Mouse (Mus musculus): ENCODE results near the gene Golga5. TPM values are rescaled to one million over a fixed set of nuclear protein-coding genes. Genes with fewer than 3 reads are reported as not detected.
A peak's percentile ranks its signal among the peaks of the same experiment; 100 is the strongest.

The Golga5 gene
- polyA plus RNA-seq, 1 experiment from 2014 or later = 29.8 TPM

DNA sequence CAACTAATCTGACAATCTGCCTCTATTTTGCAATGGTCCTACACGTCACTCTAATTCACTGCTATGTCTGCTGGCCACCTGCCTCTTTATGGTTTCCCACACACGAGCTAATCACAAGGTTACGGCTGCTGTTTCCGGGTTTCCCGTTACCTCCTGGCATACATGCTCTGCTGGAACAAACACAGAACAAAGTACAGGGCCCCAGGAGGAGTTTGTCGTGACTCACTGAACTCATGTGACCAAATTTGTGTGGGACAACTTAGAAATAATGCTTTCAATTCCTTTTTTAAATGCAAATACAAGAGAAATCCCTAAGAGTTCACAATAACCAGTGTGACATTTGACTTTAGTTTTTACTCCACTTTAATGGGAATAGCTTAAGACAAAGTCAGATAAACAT lies 15.4 kb upstream of the Golga5 start:
- no peaks in the 10 kb centered on the region for H3K36me3 ChIP-seq (ENCODE audit: insufficient read depth, low read length)
- TF ChIP-seq CTCF (IDR thresholded peaks at IDR 0.05) (no peak), EP300 (IDR thresholded peaks at IDR 0.05) (peak; percentile 54)
- DNase-seq (ENCODE audit: low spot score) (peak; percentile 70), ATAC-seq (peak; percentile 51)
- no peak overlapping the region for H3K27ac ChIP-seq (ENCODE audit: low read length)
- no peaks in the 10 kb centered on the region for H3K27me3 ChIP-seq (replicated peaks; ENCODE audit: insufficient read depth, low read length)
- 58% methylated on average over 6 of the region's 6 CpGs for WGBS
- H3K4me2 ChIP-seq (replicated peaks; ENCODE audit: low read depth, low read length) = no peak overlapping the region
- peaks cover 6% of the 10 kb centered on the region; the same call in 1 of the 2 replicates for H3K4me1 ChIP-seq (ENCODE audit: insufficient read depth, low read depth, low read length)
- H3K4me3 ChIP-seq (ENCODE audit: low read depth, low read length) = no peak overlapping the region
- H3K9ac ChIP-seq (replicated peaks; ENCODE audit: low read depth) = no peak overlapping the region
- no peaks in the 10 kb centered on the region for H3K9me3 ChIP-seq (ENCODE audit: low read length)

- Histone ChIP-seq H3K27ac (ENCODE audit: low read length) (no peak overlapping the region), H3K9ac (replicated peaks; ENCODE audit: low read depth) (no peak overlapping the region), H3K27me3 (replicated peaks; ENCODE audit: insufficient read depth, low read length) (no peaks in the 10 kb centered on the region), H3K9me3 (ENCODE audit: low read length) (no peaks in the 10 kb centered on the region), H3K4me2 (replicated peaks; ENCODE audit: low read depth, low read length) (no peak overlapping the region), H3K36me3 (ENCODE audit: insufficient read depth, low read length) (no peaks in the 10 kb centered on the region), H3K4me1 (ENCODE audit: insufficient read depth, low read depth, low read length) (no peaks in the 10 kb centered on the region), H3K4me3 (ENCODE audit: low read depth, low read length) (no peak overlapping the region)
- DNase-seq (ENCODE audit: low spot score) (no peak), ATAC-seq (no peak)
- 30% methylated on average over 7 of the region's 7 CpGs for WGBS
- TF ChIP-seq EP300 (IDR thresholded peaks at IDR 0.05) = no peak
- no peak for TF ChIP-seq CTCF (IDR thresholded peaks at IDR 0.05)
These were observed 12.3 kb upstream of the Golga5 start for GRCm38 (mm10) chr12:102456467-102457193.

GRCm38 (mm10) chr12:102460014-102460413 lies 8.9 kb upstream of the Golga5 start:
- H3K4me3 ChIP-seq (ENCODE audit: low read depth, low read length) = no peak overlapping the region
- 0 out of 2 replicates have a peak overlapping the region, but pooled peaks have one; percentile 15 for H3K27ac ChIP-seq (ENCODE audit: low read length)
- H3K27me3 ChIP-seq (replicated peaks; ENCODE audit: insufficient read depth, low read length) = no peaks in the 10 kb centered on the region
- H3K4me2 ChIP-seq (replicated peaks; ENCODE audit: low read depth, low read length) = no peak overlapping the region
- 46% methylated on average over 5 of the region's 5 CpGs for WGBS
- peak; percentile 76 for ATAC-seq
- no peaks in the 10 kb centered on the region for H3K4me1 ChIP-seq (ENCODE audit: insufficient read depth, low read depth, low read length)
- H3K9ac ChIP-seq (replicated peaks; ENCODE audit: low read depth) = no peak overlapping the region
- peak; percentile 39 for DNase-seq (ENCODE audit: low spot score)
- no peaks in the 10 kb centered on the region for H3K9me3 ChIP-seq (ENCODE audit: low read length)
- TF ChIP-seq CTCF (IDR thresholded peaks at IDR 0.05) (no peak), EP300 (IDR thresholded peaks at IDR 0.05) (no peak)
- H3K36me3 ChIP-seq (ENCODE audit: insufficient read depth, low read length) = no peaks in the 10 kb centered on the region

DNA sequence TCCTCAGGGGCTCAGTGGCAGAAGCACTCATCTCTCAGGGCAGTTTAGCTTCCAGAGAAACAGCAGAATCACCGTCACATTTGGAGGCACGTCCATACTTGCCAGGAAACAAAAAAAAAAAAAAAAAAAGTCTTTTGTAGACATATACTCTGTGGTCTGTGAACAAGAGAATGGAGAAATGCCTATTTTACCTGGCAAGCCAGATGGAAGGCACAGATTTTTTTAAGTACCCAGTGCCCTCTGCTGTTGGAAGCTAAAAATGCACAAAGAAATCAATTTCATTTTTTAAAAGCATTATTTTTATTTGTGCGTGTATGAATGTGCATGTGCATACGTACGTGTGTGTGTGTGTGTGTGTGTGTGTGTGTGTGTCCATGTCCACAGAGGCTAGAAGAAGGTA lies 7.8 kb upstream of the Golga5 start:
- H3K27ac ChIP-seq (ENCODE audit: low read length) = no peak overlapping the region
- no peak overlapping the region for H3K4me3 ChIP-seq (ENCODE audit: low read depth, low read length)
- no peaks in the 10 kb centered on the region for H3K9me3 ChIP-seq (ENCODE audit: low read length)
- 41% methylated on average over 5 of the region's 5 CpGs for WGBS
- ATAC-seq (no peak), DNase-seq (ENCODE audit: low spot score) (peak; percentile 78)
- H3K27me3 ChIP-seq (replicated peaks; ENCODE audit: insufficient read depth, low read length) = no peaks in the 10 kb centered on the region
- no peaks in the 10 kb centered on the region for H3K36me3 ChIP-seq (ENCODE audit: insufficient read depth, low read length)
- H3K4me2 ChIP-seq (replicated peaks; ENCODE audit: low read depth, low read length) = no peak overlapping the region
- H3K4me1 ChIP-seq (ENCODE audit: insufficient read depth, low read depth, low read length) = no peaks in the 10 kb centered on the region
- peak; percentile 77 for TF ChIP-seq CTCF (IDR thresholded peaks at IDR 0.05)
- TF ChIP-seq EP300 (IDR thresholded peaks at IDR 0.05) = no peak
- no peak overlapping the region for H3K9ac ChIP-seq (replicated peaks; ENCODE audit: low read depth)

GRCm38 (mm10) chr12:102464650-102465049 lies 4.3 kb upstream of the Golga5 start:
- H3K4me2 ChIP-seq (replicated peaks; ENCODE audit: low read depth, low read length) = no peak overlapping the region
- H3K9me3 ChIP-seq (ENCODE audit: low read length) = no peaks in the 10 kb centered on the region
- no peaks in the 10 kb centered on the region for H3K27me3 ChIP-seq (replicated peaks; ENCODE audit: insufficient read depth, low read length)
- H3K9ac ChIP-seq (replicated peaks; ENCODE audit: low read depth) = no peak overlapping the region
- H3K4me1 ChIP-seq (ENCODE audit: insufficient read depth, low read depth, low read length) = no peaks in the 10 kb centered on the region
- no peak overlapping the region for H3K4me3 ChIP-seq (ENCODE audit: low read depth, low read length)
- no peak overlapping the region for H3K27ac ChIP-seq (ENCODE audit: low read length)
- TF ChIP-seq CTCF (IDR thresholded peaks at IDR 0.05) (peak; percentile 52), EP300 (IDR thresholded peaks at IDR 0.05) (no peak)
- WGBS = 60% methylated on average over 4 of the region's 4 CpGs
- H3K36me3 ChIP-seq (ENCODE audit: insufficient read depth, low read length) = no peaks in the 10 kb centered on the region
- ATAC-seq (no peak), DNase-seq (ENCODE audit: low spot score) (no peak)

GRCm38 (mm10) chr12:102468136-102468535 lies 799 bp upstream of the Golga5 start:
- Histone ChIP-seq H3K4me3 (ENCODE audit: low read depth, low read length) (no peak overlapping the region), H3K9me3 (ENCODE audit: low read length) (no peaks in the 10 kb centered on the region), H3K4me2 (replicated peaks; ENCODE audit: low read depth, low read length) (no peak overlapping the region), H3K27ac (ENCODE audit: low read length) (no peak overlapping the region), H3K4me1 (ENCODE audit: insufficient read depth, low read depth, low read length) (no peaks in the 10 kb centered on the region; the same call in 1 of the 2 replicates), H3K36me3 (ENCODE audit: insufficient read depth, low read length) (peaks cover 7% of the 10 kb centered on the region), H3K27me3 (replicated peaks; ENCODE audit: insufficient read depth, low read length) (no peaks in the 10 kb centered on the region), H3K9ac (replicated peaks; ENCODE audit: low read depth) (no peak overlapping the region)
- DNase-seq (ENCODE audit: low spot score) (no peak), ATAC-seq (no peak)
- TF ChIP-seq CTCF (IDR thresholded peaks at IDR 0.05) (peak; percentile 20; the same call in 1 of the 2 replicates), EP300 (IDR thresholded peaks at IDR 0.05) (no peak)
- WGBS = 80% methylated on average over 1 of the region's 1 CpGs

Data from lung, postnatal 0 days (tissue).